Mouse (Mus musculus) monocyte, adult 5-6 weeks (primary cell): Measurements from ENCODE around the gene Wdr66. TPM values are rescaled to one million over a fixed set of nuclear protein-coding genes. Genes with fewer than 3 reads are reported as not detected.
A peak's percentile ranks its signal among the peaks of the same experiment; 100 is the strongest.

ENCODE experiments used
- ATAC-seq: fragments of 153-309, 156-312 bp; replicated peaks from 2 replicates; pipeline ENCODE4 v1.8.0; 2017; ENCODE audit warnings: mild to moderate bottlenecking; ENCODE audit not compliant: low TSS enrichment, insufficient number of reproducible peaks, severe bottlenecking, poor library complexity, low FRiP score
- total RNA-seq: library from RNA; stranded (forward); fragments of 200-1000, 200-491, 200-594 nt; gene quantifications from 3 replicates; pipeline ENCODE4 v1.2.3, GENCODE M21; 2017

Gene Wdr66
- total RNA-seq, 1 experiment from 2014 or later, result not detected

DNA sequence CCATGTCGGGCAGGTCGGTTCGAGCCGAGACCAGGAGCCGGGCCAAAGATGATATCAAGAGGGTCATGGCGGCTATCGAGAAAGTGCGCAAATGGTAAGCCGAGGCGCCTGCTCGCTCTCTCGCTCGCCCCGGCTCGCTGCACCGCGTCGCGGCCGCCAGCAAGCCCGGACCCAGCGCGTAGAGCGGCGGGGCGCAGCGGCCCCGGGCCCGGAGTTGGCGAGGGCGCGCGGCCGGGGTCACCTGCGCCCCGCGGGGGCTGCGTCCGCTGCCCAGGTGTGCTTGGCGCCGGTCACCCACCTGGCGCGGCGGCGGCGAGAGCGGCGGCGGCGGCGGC lies 92.7 kb downstream of the Wdr66 start:
- no peak; the same call in 1 of the 2 replicates for ATAC-seq

DNA sequence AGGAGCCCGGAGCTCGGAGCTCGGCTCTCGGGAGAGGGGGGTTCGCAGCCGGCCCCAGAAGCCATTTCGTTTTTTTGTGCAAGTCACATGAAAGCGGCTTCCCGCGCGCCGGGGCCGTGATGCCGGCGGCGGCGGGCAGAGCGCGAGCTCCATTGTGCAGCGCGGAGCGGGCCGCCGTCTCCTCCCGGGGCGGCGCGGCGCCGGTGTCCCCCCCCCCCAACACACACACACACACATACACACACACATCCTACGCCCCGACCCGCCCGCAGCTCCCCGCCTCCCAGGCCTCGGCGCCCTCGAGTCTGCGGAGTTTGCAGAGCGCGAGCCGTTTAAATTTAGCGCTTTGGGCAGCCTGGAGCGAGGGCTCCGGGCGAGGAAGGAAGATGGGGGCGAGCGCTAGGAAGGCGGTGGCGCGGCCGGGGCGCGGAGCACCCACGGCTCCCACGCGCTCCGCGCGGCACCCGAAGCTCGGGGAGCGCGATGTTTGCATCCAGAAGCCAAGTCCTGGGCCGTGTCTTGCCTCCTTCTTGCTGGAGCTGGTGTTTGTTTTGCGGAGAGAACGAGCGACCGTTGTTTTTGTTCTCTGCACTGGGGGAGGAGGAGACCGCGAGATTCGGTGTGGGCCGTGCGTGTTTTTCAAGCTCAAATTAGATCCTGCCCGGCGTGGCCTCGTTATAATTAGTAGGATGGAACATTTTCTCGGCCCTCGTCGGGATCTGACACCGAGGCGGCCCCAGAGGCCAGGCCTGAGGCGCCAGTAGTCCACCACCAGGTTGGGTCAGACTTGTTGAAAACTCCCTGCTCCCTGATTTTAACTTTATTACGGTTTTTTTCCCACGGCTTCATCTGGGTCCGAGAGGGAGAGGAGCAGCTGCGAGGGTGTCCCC lies 93.3 kb downstream of the Wdr66 start:
- ATAC-seq, result no peak; the same call in 1 of the 2 replicates

DNA sequence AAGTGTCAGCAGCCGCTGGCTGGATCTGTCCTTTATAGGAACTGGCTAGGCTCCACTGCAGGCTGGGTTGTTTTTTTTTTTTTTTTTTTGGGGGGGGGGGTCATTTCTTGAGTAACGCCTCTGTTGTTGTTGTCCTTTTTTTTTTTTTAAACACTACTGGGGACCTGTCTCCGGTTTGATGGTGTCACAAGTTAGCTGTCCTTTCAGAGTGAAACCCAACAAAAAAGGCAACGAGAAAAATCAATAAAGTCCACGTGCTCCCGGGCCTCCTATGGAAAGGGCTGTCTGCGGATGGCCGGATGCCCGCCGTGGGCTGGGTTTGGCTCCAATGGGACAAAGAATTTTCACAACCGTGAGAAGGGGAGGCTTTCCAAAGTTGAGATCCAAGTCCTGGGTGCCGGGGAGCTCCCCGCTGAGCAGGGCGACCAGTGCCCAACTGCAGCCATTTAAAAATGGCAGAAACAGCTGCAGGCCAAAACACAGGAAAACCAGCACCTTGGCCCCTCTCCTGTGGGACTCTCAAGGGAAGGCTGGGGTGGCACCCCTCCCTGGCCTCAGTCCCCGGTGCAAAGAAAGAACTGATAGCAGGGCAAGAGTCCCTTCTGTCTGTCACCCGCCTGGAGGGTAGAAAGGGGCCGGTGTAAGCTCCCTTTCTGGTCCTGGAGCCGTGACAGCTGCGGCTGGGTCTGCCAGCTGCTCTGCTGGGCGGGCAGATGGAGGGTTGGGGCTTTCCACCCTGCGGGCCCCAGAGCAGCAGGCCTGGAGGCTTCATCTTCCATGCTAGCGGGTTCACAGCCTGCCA lies 94.2 kb downstream of the Wdr66 start:
- ATAC-seq, result no peak

DNA sequence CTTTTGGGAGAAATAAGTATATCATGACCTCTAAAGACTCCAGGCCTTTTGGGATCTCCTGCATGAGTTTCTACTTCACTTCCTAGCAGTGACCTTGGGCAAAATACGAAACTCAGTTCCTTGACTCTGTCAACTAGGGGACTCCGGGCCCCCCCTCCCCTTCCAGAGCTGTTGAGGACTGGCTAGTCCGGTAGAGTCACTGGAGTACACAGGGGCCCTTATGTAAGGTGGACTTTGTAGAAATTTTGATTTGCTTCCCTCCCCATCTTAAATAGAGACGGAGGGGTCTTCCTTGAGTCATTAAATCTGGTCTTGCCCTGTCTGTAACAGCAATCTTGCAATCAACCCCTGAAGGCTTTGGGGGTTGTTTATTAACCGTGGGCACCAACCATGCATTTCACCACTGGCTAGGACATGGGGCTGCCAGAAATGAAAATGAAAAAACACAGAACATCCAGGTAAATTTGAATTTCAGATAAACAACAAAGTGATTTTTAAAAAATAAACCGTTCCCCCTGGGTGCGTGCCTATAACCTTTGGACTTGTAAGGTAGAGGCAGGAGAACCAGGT lies 94.9 kb downstream of the Wdr66 start:
- ATAC-seq, result no peak

DNA sequence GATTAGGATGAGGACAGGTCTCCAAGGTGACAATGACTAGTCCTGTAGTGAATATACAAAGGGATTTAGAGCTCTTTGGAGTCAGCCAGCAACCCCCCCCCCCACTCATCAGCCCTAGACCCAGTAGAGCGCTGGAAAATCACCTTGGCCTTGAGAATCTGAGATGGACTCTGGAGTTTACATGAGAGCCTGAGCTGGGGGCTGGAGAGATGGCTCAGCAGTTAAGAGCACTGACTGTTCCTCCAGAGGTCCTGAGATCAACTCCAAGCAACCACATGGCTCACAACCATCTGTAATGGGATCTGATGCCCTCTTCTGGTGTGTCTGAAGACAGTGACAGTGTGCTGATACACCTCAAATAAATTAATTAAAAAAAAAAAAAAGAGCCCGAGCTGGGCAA lies 96.1 kb downstream of the Wdr66 start:
- ATAC-seq, result no peak

DNA sequence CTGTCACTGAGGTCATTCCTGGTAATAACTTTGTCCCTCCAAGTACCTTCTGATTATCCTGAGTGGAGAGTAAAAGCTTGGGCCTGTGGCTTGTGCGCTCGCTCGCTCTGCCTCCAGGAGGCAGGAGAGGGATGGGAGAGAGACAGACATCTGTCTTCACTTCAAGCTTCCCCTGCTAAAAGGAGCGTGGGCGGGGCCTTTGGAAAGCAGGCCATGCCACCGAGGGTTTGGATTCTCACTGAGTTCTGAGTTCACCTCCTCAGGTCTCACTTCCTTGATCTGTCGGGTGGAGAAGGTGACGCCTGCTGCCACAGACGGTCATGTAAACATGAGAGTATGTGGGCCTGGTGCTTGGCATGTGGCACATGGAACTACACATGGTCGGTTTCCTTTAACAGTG lies 98.5 kb downstream of the Wdr66 start:
- ATAC-seq, result peak; percentile 39; the same call in 1 of the 2 replicates

DNA sequence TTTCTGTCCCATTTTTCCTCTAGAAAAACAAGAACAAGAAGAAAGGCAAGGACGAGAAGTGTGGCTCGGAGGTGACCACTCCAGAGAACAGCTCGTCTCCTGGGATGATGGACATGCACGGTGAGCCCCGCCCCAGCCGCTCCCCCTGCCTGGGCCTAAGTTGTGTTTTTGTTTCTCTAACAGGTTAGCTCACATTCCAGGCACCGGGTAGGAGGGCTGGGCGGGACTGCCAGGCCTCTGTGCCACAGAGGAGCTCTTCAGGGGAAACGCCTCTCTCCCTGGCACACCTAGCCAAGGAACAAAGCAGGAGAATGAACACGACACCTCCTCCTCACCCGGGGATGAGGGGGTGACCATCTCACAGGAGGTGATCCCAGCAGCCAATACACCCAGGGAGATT lies 104.0 kb downstream of the Wdr66 start:
- no peak for ATAC-seq

DNA sequence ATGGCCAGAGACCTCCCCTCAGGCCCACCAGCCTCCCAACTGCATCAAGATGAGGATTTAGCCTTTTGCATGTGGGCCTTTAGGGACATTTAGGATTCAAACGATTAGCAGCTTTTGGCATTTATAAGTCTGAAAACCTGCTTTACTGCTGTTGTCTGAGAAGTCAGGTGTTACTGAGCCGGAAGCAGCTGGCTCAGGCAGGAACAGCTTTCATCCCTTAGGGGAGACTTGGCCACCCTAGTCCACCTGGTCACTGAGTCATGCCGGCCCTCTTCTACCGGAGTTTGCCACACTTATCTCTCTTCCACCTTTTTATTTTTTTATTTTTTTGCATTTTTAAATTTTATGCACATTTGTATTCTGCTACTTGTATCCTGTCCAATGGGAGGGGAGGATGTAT lies 105.4 kb downstream of the Wdr66 start:
- ATAC-seq, result no peak

DNA sequence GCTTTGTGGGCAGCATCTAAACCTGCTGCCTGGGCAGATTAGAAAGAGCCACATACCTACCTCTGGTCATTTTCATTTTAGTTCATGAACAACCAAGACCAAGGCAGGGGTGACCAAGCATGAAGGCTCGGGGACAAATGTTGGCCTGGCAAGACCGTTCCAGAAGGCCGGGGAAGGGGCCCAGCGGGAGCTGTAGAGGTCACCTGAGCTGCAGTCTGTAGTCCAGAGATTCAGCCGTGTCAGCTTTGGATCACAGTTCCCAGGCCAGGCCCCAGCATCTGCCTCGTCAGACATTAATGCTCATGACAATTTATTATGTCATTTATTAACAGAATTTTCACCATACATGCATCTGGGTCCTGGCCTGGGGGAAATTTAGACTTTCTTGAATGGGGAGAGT lies 107.5 kb downstream of the Wdr66 start:
- no peak for ATAC-seq

DNA sequence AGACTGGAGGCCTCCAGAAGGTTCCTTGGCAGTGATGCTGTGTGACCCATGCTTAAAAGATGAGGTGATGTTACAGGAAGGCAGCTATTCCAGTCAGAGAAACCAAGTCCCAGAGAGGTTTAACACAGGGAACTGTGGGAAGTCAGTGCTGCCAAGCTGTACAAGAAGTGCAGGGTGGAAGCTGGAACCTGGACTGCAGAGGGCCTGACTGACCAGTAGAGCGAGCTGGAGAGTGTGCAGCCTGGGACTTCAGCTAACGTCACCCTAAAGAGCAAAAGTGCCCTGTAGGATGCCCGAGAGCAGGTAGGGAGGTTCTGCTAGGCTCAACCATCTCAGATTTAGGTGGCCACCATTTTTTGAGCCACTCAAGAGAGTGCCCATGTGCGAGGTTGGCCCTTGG lies 111.0 kb downstream of the Wdr66 start:
- no peak for ATAC-seq

DNA sequence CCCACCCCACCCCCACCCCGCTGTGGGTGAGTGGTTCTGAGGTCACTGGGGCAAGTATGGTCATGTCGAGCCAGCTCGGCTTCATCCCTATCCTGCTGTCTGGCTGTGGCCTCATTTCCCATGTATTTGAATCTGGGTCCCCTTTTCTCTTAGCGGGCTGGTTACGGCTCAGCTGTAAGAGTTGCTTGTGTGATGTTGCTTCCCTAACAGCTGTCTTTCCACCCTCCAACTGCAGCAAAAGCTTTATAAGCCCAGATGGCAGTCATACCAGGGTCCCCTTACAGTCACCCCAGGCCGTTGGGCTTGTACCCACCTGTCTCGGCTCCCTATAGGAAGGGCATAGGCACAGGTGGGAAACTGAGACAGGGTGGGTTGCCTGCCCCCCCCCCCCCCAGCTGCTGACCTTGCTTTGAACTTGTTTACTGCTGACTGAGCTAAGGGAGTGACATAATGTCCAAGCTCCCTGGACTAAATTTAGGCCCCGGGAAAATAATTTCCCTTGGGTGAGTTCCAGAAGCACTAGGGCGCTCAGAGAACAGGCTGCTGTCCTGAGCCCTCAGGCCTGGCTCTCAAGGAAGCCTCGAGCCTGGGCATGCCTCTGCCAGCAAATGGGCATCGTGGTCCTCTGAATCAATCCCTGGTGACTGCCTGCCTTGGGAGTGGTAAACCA lies 112.5 kb downstream of the Wdr66 start:
- ATAC-seq, result no peak

DNA sequence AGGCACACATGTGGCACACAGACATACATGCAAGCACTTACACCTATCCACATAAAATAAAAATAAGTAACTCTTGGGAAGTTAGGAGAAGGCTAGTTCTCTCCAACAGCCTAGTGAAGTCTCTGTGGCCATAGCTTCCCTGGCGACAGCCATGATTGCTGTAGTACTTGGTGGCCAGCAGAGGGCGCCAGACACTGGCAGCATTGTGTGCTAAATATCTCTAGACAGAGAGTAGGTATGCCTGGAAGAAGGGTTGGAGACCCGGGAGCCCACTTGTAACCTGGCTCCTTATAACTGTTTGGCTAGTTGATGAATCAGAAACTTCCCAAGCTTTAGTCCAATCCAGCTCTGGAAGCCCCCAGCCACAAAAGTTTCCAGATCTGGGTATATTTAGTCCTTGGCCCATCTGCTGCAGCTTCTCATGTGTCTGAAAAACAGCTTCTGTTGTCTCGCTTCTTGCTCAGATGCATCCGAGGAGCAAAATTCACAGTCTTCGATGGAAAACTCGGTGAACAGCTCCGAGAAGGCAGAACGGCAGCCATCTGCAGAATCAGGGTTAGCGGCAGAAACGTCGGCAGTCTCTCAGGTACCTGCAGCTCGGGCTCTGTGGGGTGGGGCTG lies 117.1 kb downstream of the Wdr66 start:
- peak; percentile 77 for ATAC-seq

DNA sequence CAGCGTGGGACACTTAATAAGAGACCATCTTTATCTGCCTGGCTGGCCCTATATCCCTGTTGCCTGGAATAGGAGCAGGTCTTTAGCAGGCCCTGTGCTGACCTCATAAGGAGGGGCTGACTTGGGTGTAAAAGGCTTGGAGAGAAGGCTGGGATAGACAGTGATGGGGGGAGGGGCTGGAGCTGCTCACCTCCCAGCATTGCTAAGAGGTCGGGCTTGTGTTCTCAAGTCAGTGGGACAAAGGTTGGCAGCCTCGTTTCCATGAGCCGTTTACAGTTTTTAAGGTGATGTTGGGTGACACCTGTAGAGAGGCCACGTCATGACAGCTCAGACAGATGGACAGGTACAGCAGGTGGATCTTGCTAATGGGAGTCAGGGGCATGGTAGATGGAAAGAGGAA lies 118.1 kb downstream of the Wdr66 start:
- ATAC-seq, result no peak

DNA sequence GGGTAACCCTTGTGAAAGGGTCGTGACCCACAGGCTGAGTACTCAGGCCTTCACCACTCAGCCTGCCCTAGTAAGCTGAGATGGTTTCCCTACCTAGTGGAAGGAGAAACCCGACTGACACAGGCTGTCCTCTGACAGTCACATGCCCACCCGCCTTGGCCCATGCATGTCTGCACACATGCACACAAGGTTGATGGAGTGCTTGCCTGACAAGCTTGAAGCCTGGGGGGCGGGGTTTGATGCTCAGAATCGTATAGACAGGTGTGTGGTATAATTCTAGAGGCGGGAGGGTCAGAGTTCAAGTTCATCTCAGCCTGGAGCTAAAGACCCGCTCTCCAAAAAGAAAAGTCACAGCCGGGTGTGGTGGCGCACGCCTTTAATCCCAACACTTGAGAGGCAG lies 123.4 kb downstream of the Wdr66 start:
- ATAC-seq, result no peak

DNA sequence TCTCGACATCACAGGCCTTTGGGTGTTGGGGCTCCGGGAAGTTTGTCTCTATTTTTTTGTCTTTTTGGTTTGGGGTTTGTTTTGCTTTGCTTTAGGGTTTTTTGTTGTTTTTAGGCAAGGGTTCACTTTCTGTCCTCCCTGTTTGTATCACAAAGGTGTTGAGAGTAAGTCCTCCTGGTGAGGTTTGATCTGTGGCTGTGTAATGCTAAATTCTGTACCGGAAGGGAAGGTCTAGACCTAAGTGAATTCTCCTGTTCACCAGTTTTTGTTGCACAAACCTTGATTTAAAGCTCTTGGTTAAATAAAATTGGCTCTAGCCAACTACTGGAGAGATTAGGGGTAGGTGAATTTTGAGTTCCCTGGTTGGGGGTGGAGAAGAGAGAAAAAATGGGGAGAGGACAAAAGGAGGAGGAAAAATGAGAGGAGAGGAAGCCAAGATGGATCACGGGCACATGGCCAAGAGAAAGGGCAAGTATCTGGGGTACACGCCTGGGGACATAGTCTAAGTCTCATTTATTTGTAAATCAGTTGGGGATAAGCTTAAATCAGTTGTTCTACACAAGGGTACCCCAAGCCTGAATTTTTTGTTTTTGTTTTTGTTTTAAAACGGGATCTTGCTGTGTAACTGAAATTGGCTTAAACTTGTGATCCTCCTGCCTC lies 124.0 kb downstream of the Wdr66 start:
- no peak for ATAC-seq

DNA sequence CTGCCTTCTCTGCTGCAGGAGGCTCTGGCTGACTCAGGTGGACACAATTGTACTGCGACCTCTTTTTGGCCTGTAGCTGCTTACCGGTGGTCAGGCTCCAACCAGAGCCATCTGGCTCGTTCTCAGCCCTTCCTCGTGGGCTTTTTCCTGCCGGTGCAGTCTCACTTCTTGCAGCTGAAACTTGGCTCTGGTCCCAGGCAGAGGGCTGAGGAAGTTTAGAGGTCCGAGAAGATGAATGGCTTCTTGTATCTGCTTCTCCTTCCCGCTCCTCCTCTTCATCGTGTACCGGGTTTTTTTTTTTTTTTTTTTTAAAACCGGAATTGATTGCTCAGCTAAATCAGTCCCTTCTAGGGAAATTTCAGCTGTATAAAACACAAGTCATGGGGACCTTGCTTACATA lies 124.7 kb downstream of the Wdr66 start:
- no peak for ATAC-seq
